Mouse (Mus musculus) kidney, postnatal 0 days (tissue): Measurements from ENCODE around the gene Slc16a8. TPM values are rescaled to one million over a fixed set of nuclear protein-coding genes. Genes with fewer than 3 reads are reported as not detected.

Source experiments
- ATAC-seq: fragments of 200-750 bp; cut with Nextera tagmentation; replicated peaks from 2 replicates; pipeline ENCODE4 v1.8.0; 2017; ENCODE audit warnings: low read depth, moderate number of reproducible peaks, moderate TSS enrichment, moderate library complexity; ENCODE audit not compliant: low FRiP score
- DNase-seq: peaks from one replicate; pipeline ENCODE4 v3.0.0-alpha.2; 2016; ENCODE audit warnings: low spot score
- H3K27ac ChIP-seq: fragments of 300-500 bp; sonication (generic); 2 replicates; pipeline ENCODE4 v1.5.1; 2014; ENCODE audit warnings: mild to moderate bottlenecking
- H3K27me3 ChIP-seq: fragments of 300-500 bp; sonication (generic); 2 replicates; pipeline ENCODE4 v1.6.1; 2014; ENCODE audit warnings: low read length, mixed read lengths; ENCODE audit not compliant: insufficient read depth
- H3K36me3 ChIP-seq: fragments of 300-500 bp; sonication (generic); 2 replicates; pipeline ENCODE4 v1.6.1; 2014; ENCODE audit warnings: low read length, mixed read lengths; ENCODE audit not compliant: insufficient read depth
- H3K4me1 ChIP-seq: fragments of 300-500 bp; sonication (generic); replicated peaks from 2 replicates; pipeline ENCODE4 v1.6.1; 2014; ENCODE audit warnings: antibody characterized with exemption, low read length, mixed read lengths; ENCODE audit not compliant: insufficient read depth
- H3K4me2 ChIP-seq: fragments of 300-500 bp; sonication (generic); 2 replicates; pipeline ENCODE4 v1.6.1; 2014; ENCODE audit warnings: mild to moderate bottlenecking, low read length, moderate library complexity, mixed read lengths
- H3K4me3 ChIP-seq: fragments of 300-500 bp; sonication (generic); replicated peaks from 2 replicates; pipeline ENCODE4 v1.5.1; 2014; ENCODE audit warnings: low read depth, low read length
- H3K9ac ChIP-seq: fragments of 300-500 bp; sonication (generic); 2 replicates; pipeline ENCODE4 v1.6.1; 2014; ENCODE audit warnings: low read depth, low read length
- H3K9me3 ChIP-seq: fragments of 300-500 bp; sonication (generic); replicated peaks from 2 replicates; pipeline ENCODE4 v1.6.1; 2016; ENCODE audit warnings: low read length, inconsistent platforms, mixed read lengths
- CTCF ChIP-seq: IDR thresholded peaks from 2 replicates; pipeline ENCODE4 v1.5.1; 2016; ENCODE audit warnings: antibody characterized with exemption, low read depth, mild to moderate bottlenecking, moderate library complexity
- WGBS: fragments of 180-500 bp; shearing (Covaris S2); extraction: QIAGEN DNeasy Blood & Tissue Kit; methylation state at CpG from one replicate; pipeline ENCODE4 v1.1.7; 2014; 5-methylcytosine and 5-hydroxymethylcytosine counted together
- polyA plus RNA-seq: library from polyadenylated mRNA; unstranded; fragments of >200 nt; fragmentation: Nextera tagmentation; extraction: Ambion mirVana; gene quantifications from 2 replicates; pipeline ENCODE4 v1.2.1, GENCODE M21; 2015

Gene Slc16a8
- polyA plus RNA-seq, 1 experiment from 2014 or later = not detected

DNA sequence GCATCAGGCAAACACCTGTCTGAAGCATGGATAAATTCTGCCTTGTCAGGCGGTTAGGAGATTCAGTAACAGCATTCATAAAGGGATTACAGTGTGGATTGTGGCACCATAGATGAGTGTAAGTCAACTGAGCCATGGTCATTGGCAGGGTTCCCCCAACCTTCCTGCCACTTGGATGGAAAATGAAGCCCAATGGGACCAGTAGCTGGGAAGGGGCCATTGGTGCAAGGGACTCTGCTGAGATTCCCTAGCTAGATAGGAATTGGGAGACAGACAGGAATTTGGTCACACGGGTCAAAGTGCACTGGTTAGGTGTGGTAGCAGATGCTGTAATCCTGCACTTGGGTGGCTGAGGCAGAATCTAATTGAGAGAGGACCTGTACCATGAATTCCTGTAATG lies 4.3 kb downstream of the Slc16a8 start:
- WGBS = 89% methylated on average over 2 of the region's 2 CpGs
- no peak for ATAC-seq
- Histone ChIP-seq H3K4me3 (no peak overlapping the region), H3K27me3 (0 out of 2 replicates have a peak, but pooled peaks cover 9% of the 10 kb centered on the region), H3K4me2 (no peak overlapping the region), H3K36me3 (peaks cover 25% of the 10 kb centered on the region), H3K9me3 (no peaks in the 10 kb centered on the region), H3K9ac (no peak overlapping the region), H3K4me1 (peaks cover 11% of the 10 kb centered on the region), H3K27ac (no peak overlapping the region)
- no peak for TF ChIP-seq CTCF
- DNase-seq = no peak

GRCm38 (mm10) chr15:79245321-79245720 lies 9.2 kb downstream of the Slc16a8 start:
- H3K9ac ChIP-seq = no peak overlapping the region
- H3K27ac ChIP-seq = no peak overlapping the region
- H3K36me3 ChIP-seq = peaks cover 39% of the 10 kb centered on the region
- WGBS = 94% methylated on average over 3 of the region's 3 CpGs
- no peak overlapping the region for H3K4me3 ChIP-seq
- no peaks in the 10 kb centered on the region for H3K4me1 ChIP-seq
- no peak for DNase-seq
- H3K4me2 ChIP-seq = no peak overlapping the region
- no peak for ATAC-seq
- H3K27me3 ChIP-seq = no peaks in the 10 kb centered on the region
- no peaks in the 10 kb centered on the region for H3K9me3 ChIP-seq
- no peak for TF ChIP-seq CTCF

DNA sequence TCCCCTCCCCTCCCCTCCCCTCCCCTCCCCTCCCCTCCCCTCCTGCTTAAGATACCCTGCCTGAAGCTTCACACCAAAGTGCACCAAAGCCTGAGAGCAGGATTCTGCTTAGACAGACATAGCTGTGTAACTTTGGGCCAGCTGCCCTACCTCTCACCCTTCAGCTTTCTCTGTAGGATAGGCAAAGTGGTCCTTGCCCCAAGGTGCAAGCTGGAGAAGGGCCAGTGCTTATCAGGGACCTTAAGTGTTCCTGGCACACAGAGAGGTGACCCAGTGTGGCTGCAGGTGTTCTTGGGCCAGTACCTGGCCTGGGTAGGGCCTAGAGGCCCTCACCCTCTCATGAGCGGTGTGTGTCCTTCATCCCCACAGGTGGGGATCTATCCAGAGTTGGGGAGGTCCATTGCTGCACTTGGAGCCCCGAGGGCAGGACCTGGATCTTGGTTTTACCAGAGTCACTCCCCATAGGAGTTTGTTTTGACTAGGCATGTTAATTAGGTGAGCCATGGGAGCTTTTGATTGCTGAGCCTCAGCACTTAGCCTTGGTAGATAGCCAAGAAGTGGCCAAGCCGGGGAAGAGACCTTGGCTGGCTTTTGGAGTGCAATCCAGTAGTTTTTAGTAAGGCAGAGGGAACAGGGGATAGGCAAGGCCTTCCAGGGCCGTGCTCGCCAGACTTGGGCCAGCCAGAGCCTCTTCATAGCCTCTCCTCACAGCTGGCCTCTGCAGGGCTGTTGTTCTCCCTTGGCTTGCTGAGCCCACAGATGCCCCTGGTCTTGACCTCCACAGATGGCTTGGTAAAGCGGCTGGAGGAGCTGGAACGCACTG lies 10.3 kb downstream of the Slc16a8 start:
- Histone ChIP-seq H3K4me2 (no peak overlapping the region), H3K4me3 (no peak overlapping the region), H3K36me3 (peaks cover 47% of the 10 kb centered on the region), H3K9me3 (no peaks in the 10 kb centered on the region), H3K4me1 (no peaks in the 10 kb centered on the region), H3K27ac (no peak overlapping the region), H3K9ac (no peak overlapping the region), H3K27me3 (no peaks in the 10 kb centered on the region)
- DNase-seq (no peak), ATAC-seq (no peak)
- WGBS = 73% methylated on average over 7 of the region's 7 CpGs
- no peak for TF ChIP-seq CTCF

- 13% methylated on average over 10 of the region's 10 CpGs for WGBS
- DNase-seq (peak; percentile 97), ATAC-seq (peak; percentile 90)
- Histone ChIP-seq H3K4me2 (no peak overlapping the region), H3K9me3 (no peaks in the 10 kb centered on the region), H3K4me1 (no peaks in the 10 kb centered on the region), H3K4me3 (no peak overlapping the region), H3K9ac (no peak overlapping the region), H3K27me3 (no peaks in the 10 kb centered on the region), H3K36me3 (peaks cover 49% of the 10 kb centered on the region), H3K27ac (no peak overlapping the region)
- peak; percentile 100 for TF ChIP-seq CTCF
Measured at GRCm38 (mm10) chr15:79243234-79244042, 11.1 kb downstream of the Slc16a8 start.

GRCm38 (mm10) chr15:79242574-79243233 lies 11.9 kb downstream of the Slc16a8 start:
- WGBS = 66% methylated on average over 13 of the region's 13 CpGs
- peaks cover 42% of the 10 kb centered on the region for H3K36me3 ChIP-seq
- no peak for TF ChIP-seq CTCF
- no peaks in the 10 kb centered on the region for H3K4me1 ChIP-seq
- no peak overlapping the region for H3K27ac ChIP-seq
- no peak overlapping the region for H3K4me2 ChIP-seq
- no peak overlapping the region for H3K9ac ChIP-seq
- peak; percentile 18 for ATAC-seq
- DNase-seq = no peak
- H3K9me3 ChIP-seq = no peaks in the 10 kb centered on the region
- no peaks in the 10 kb centered on the region for H3K27me3 ChIP-seq
- no peak overlapping the region for H3K4me3 ChIP-seq

GRCm38 (mm10) chr15:79238036-79238435 lies 16.5 kb downstream of the Slc16a8 start:
- ATAC-seq = no peak
- Histone ChIP-seq H3K27ac (no peak overlapping the region), H3K4me3 (no peak overlapping the region), H3K9ac (no peak overlapping the region), H3K27me3 (no peaks in the 10 kb centered on the region), H3K4me1 (no peaks in the 10 kb centered on the region), H3K4me2 (no peak overlapping the region), H3K9me3 (no peaks in the 10 kb centered on the region), H3K36me3 (peaks cover 42% of the 10 kb centered on the region)
- no peak for DNase-seq
- WGBS = 84% methylated on average over 6 of the region's 6 CpGs
- no peak for TF ChIP-seq CTCF
